Mouse (Mus musculus) stomach, postnatal 0 days (tissue): Measurements from ENCODE around the gene Mfrp.

Experiments used
- CTCF ChIP-seq: IDR thresholded peaks from 2 replicates; pipeline ENCODE4 v1.5.1; 2016; ENCODE audit warnings: antibody characterized with exemption, low read depth, mild to moderate bottlenecking, moderate library complexity
- EP300 ChIP-seq: optimal IDR thresholded peaks from 2 replicates; pipeline ENCODE3; 2016; ENCODE audit warnings: antibody characterized with exemption

DNA sequence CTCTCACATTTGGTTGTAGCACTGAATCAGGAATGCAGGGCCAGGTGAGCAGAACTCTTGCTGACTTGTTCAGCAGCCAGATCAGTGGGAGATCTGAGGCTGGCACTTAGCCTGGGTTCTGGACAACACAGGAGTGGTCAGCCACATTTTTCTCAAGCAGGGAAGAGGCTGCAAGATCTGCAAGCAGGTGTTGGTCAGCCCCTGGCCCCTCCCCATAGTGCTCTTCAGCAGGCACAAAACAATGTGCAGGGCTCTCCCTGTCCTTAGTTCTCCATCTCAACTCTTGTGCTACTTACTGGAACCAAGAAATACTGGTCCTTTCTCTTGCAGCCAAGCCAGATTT lies 43.2 kb downstream of the Mfrp start:
- TF ChIP-seq CTCF (no peak), EP300 (no peak)
